Mouse (Mus musculus) cerebellum, adult 18-20 months (tissue): Measurements from ENCODE around the gene Tufm.
A peak's percentile ranks its signal among the peaks of the same experiment; 100 is the strongest.

Experiments
- DNase-seq, 2 experiments: peaks; one replicate each; pipeline ENCODE4 v3.0.0; 2021

Tufm gene

DNA sequence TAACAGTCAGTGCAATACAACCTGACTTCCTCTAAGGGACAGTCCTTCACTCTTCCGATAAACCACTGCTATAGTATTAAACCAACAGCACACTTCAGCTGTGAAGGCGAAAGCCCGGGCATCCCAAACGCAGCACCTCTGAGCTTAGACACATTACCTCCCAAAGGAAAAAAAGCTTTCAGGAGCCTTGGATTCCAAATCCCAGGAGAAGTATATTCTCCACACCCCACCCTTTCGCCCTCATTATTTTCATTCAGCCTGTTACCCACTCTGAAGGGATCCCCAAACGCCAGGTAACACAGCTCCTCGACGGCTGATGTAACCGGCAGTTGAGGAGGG, 14.5 kb downstream of the Tufm start:
- no peak for DNase-seq

DNA sequence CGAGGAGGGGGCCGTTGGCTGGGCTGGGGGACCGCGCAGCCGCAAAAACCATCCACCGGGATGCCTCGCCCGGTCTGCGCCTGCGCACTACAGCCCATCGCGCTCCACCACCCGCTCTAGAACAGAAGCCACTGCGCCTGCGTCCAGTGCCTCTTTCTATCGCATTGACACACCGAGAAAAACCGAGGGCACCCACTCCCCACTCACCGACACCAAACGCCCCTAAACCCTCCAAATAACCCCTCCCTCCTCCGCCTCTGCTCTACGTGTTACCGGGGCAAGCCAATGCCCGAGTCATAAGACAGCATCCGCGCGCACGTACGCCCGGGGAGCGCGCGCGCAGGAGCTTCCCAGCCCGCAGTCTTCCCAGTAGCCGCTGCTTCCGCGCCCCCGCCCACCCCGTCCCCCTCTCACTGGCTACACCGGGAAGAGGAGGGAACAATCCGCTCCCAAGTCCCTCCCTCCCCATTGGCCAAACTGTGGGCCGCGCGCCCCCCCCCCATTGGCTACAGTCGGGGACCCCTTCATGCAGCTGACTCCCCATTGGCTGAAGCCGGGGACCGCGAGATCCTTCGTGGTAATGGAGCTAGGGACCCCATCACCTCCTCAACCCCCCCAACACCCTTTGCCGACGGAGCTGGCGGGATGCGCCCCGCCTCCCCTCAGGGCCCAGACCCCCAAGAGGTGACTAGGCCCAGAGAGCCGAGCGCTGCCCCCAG, 15.0 kb downstream of the Tufm start:
- DNase-seq: peak; percentile 91 to 96

DNA sequence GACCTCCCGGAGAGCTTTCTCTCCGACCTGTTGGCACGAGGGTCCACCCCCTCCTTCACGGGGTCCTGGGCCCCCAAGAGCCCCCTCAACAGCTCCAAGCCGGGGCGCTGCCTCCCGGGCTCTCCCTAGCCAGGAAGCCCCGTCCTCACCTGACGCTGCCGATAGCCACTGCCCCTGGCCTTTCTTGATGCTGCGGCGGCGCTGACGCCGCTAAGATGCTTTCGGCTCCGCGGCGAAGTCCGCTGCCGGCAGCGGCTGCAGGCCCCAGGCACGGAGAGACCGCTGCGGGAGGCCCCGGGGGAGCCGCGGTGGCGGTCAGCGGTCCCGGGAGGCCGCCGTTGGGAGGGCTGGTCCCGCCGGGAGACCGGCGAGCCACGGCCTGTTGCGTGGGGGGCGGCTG, 15.6 kb downstream of the Tufm start:
- no peak for DNase-seq

DNA sequence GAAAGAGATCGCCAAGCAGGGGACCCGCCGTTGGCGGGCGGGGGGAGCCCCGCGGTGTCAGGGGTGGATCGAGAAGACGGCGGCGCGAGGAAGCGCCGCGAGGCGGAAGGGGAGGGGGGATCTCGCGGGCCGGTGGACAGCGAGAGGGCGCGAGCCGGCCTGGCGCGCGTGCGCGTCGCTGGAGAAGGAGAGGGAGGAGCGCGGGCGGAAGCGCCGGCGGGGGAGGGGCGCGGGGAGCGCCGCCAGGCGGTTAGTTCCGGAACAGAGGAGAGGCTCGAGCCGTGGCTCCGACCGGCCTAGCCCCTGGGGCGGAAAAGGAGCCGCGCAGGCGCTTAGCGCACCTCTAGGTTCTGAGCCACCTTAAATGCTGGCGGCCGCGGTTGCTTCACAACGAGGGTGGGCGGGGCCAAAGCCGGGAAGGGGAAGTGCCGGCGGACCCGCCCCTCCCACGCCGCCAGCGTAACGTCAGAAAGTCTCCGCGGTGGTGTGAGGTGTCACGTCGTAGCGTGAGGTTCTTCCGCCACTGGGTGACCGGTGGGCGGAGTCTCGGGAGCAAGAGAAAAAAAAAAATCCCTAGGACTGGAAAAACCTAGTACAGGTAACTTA, 16.2 kb downstream of the Tufm start, which contains the start of gene Atxn2l:
TSS of gene Atxn2l (minus strand) at position 165 of the 606 bp plus-strand sequence.
- peak; percentile 98 to 99 for DNase-seq

DNA sequence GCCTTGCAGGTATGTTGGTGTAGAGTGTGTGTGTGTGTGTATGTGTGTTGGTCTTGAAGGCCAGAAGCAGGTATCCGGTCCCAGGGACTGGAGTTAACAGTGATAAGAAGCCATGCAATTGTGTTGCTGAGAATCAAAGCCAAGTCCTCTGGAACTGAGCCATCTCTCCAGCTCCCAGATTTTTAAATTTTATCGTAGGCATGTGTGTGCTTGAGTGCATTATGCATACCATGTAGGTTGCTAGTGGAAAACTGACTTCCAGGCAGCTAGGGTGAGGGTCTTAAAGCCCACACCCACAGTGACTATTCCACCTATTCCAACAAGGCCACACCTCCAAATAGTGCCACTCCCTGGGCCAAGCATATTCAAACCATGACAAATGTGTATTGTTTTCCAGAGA, 17.8 kb downstream of the Tufm start:
- no peak for DNase-seq

DNA sequence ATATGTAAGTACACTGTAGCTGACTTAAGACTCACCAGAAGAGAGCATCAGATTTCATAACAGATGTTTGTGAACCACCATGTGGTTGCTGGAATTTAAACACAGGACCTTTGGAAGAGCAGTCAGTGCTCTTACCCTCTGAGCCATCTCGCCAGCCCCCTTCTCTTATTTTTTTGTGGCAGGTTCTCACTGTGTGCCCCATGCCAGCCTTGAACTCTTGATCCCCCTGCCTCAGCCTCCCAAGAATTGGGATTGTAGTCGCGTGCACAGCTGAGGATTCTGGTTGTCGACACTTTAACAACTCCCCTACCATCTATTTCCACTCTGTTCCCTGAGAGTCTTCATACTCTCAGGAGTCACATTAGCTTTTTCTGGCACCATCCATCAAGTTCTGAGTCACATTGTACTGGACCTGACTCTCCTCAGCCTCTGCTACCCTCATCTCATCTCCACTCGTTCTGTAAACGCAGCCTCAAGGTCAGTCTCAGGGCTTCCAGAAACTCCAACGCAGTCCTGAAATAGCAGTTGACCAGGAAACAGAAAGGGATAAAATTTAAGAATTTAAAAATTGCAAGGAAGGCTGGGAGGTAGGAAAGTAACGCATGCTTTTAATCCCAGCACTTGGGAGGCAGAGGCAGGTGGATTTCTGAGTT, 20.1 kb downstream of the Tufm start:
- no peak for DNase-seq

DNA sequence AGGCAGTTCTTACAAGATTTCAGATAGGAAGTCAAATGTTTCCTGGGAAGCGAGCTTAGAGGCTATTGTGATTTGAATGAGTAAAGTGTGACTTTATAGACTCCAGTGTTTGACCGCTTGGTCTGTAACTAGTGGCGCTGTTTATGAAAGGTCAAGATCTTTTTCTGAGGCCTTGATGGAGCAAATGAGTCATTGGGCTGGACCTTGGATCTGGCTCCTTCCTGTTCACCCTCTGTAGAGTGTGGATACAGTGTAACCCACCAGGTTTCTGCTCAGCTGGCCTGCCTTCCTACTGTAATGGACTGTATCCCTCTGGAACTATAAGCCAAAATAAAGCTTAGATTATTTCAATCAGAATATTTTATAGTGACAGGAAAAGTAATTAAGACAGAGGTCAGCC, 24.1 kb downstream of the Tufm start:
- DNase-seq: no peak

DNA sequence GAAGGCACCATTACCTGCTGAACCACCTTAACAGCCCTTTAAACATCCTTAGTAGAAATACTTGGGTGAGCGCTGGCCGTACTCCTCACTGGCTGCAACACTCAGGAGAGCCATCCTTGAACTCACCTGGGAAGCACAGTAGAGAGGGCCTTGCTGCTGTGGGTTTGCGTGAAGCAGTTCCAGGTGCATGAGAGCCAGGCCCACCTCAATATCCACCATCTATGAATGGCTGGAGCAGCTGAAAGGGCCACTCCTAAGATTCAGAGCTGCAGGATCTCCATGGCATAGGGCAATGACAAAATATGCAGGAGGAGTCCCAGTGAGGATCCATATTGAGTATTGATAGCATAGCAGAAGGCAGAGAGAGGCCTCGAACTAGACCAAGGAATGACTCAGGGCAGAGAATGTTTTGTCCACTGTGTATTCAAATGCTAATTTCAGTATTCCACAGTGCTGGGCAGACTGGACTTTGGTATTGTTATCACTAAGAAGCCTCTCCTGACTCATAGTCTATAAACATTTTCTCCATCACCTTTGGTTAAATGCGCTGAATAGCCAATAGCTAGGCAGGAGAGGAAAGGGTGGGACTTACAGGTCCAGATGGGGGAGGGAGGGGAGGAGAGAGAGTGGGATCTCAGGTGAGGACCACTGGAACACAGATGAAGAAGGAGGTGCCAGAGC, 31.2 kb downstream of the Tufm start:
- no peak for DNase-seq

DNA sequence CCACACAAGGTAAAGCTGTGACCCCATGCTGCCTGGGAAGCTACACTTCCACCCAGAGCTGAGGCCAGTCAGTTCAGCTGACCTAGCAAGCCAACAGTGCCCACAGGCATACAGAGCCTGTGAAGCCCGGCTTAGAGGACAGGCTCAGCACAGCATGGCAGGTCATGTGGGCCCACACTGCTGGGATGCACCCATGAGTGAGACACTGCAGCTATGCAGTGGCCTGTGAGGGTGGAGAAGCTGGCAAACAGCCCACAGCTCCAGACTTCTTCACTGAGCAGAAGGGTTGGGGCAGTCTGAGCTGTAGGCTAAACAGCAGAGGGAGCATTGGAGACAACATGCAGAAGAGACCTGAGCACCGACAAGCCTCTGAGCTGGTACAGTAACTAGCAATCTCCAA, 32.4 kb downstream of the Tufm start:
- peak in 1 of 2 experiments; percentile 11 for DNase-seq

DNA sequence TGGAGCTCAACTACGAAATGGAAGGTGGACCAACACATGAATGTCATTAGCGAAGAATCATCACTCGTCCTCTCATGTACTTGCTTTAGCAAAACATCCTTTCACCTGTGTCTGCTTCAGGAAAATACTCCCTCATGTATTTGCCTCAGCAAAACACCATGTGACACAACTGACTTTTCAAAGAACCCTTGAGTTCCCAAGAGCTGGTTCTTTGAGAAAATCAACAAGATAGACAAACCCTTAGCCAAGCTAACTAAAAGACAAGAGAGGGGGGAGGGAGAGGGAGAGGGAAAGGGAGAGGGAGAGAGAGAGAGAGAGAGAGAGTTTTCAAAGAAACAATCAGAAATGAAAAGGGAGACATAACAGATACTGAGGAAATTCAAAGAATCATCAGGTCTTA, 36.2 kb downstream of the Tufm start:
- no peak for DNase-seq

DNA sequence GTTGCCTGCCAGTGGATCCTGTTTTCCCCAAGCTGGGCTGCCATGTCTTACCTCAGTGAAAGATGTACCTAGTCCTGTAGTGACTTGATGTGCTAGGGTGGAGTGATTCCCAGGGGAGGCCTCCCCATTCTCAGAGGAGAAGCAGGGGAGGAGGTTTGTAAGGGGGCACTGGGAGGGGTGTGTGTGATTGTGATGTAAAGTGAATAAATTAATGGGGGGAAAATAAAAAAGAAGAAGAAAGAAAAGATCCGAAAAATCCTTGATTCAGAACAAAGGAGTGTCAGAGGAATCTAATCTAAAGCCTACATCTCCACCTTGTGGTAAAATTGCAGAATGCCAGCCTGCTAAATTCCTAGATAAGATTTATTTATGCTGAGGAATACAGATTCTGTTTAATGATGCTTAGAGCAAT, 41.0 kb downstream of the Tufm start:
- DNase-seq: peak; percentile 19 to 23

DNA sequence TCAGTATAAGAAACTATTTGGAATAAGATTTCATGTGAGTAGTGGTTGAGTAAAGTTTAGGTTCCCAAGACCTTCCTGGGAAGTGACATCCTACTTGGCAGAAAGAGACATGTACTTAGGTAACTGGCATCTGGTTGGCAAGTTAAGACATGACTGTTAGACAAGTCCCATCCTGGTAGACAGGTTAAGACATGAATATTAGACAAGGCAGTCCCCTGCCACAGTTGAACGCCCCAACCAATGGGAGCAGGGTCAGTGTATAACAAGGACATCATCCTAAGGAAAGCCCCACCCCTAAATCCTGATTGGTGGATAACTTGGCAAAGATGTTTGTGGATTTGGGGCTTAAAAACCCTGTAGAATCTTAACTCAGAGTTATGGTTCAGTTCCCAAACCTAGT, 46.3 kb downstream of the Tufm start:
- no peak for DNase-seq

DNA sequence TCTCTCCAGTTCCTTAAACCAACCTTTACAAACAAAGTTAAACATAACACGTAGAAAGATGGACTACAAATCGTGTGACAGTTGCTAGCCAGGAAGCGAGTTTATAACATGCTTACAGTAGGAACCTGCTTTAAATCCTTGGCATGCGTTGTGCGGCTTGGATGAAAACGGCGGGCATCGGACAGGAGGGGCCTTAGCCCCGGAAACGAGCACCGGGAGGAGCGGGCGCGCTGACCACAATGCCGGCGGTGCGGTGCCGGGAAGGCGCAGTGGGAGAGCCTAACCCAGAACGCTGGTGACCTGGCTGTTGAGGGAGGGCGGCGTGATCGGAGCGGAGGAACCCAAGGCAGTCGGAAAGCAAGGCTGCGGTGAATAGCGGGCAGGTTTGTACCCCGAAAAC, 48.6 kb downstream of the Tufm start:
- DNase-seq: peak; percentile 16 to 19

DNA sequence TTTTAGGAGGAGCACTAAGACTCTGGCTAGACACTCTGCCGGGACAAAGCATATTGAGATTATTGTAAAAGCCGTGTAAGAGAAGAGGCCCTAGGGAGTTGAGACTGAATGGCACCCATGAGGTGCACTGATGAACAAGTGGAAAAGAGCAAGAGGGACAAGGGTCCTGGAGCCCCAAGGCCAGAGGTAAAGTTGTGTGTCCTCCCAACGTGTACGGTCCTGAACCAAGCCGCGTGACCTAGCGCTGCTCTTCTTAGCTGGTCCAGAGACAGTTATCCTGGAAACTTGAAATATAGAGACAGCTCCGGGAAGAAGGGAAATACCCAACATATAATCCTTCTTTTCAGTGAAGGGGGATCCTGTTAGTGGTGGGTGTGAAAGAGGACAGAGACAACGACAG, 49.3 kb downstream of the Tufm start:
- no peak for DNase-seq

DNA sequence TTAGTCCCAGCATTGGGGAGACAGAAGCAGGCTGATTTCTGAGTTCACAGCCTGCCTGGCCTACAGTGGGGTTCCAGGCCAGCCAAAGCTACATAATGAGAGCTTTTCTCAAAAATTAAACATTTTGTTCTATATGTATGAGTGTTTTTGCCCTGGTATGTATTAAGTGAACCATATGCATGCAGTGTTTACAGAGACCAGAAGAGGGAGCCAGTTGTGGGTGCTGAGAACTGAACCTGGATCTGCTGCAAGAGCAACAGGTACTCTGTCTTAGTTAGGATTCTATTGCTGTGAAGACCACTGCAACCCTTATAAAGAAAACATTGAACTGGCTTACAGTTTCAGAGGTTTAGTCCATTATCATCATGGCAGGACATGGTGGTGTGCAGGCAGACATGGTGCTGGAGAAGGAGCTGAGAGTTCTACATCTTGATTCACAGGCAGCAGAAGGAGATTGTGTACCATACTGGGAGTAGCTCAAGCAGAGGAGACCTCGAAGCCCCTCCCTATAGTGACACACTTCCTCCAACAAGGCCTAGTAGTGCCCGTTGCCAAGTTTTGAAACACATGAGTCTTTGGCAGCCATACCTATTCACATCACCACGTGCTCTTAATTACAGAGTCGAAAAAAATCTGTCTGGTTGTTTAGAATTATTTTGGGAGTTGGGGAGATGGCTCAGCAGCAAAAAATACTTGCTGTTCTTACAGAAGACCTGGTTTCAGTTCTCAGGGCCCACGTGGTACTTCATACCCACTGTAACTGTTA, 50.8 kb downstream of the Tufm start:
- peak; percentile 10 to 13 for DNase-seq
